Mouse (Mus musculus): ENCODE results near the gene Cyp27a1.

GRCm38 (mm10) chr1:74715468-74715867, 2.1 kb downstream of the Cyp27a1 start:
- TF ChIP-seq GATA1 (IDR thresholded peaks at IDR 0.05; ENCODE audit: low read length) (no peak), TAL1 (IDR thresholded peaks at IDR 0.05; ENCODE audit: low read length) (no peak)
